Mouse (Mus musculus): Measurements from ENCODE around the gene Adamts12. TPM values are rescaled to one million over a fixed set of nuclear protein-coding genes. Genes with fewer than 3 reads are reported as not detected.

Adamts12 gene
- polyA plus RNA-seq (2014; fragmentation: Illumina TruSeq; extraction: RNeasy Lipid Tissue Mini Kit (QIAGEN cat#74804); ENCODE audit: low read depth, low replicate concordance): 0.29 TPM

DNA sequence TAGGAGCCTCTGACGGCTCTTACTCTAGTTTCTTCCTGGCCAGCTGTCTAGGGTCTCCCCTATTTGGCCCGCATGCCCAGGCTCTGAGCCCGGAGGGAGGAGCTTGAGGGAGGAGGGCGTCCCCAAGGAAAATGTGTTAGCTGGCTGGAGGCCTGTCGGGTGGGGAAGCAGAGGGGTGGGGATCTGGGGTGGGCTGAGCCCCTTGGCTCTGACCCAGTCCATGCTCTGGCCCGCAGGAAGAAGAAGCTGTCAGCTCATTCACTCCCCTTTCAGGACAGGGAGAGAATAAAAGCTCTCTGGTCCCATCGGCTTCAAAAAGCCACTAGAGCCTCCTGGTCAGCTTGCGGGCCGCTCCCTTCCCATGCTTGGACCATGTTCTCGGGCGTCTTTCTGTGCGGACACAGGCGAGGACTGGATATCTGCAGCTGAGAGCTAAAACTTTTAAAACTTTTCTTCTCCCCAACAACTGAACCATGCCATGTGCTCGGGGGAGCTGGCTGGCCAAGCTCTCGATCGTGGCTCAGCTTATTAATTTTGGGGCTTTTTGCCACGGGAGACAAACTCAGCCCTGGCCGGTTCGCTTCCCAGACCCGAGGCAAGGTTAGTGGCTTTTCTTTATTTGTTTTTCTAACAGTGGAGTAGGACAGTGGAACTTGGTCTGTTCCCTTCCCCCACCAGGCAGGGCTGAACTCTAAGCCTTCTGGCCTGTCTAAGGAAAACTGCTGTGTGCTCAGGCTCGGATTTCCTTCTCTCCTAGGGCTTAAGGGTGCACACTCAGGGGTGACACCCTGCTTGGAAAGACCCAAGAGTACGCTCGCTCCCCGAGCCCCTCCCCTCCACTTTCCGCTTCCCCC is at the start of gene Adamts12:
Adamts12 (plus strand) TSS at position 233 of the 854 bp plus-strand sequence.

DNA sequence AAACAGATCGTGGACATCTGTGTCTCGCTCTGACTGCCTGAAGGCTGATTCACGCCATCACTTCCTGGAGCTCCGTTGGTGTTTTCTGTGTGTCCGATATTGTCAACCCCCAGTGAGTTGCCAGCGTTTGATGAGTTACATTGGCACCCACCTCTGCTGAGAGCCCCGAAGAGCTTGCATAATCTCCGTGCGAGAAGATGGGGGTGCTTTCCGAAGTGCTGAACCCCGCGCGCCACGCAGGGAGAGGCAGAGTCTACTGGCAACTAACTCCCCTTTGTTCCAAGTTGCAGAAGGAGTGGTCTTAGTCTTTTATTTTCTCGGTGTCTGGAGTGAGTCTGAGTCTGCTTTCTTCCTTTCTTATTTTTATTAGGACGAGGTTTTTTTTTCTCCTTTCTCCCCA is 26.9 kb upstream of the Adamts12 start, which contains the start of gene Rxfp3:
Rxfp3 (minus strand) TSS at position 281 of the 400 bp plus-strand sequence.

Other genes starting within 250 kb of the Adamts12 start
- not detected for gene C1qtnf3, start 112.5 kb upstream of the Adamts12 start, polyA plus RNA-seq (2014; fragmentation: Illumina TruSeq; extraction: RNeasy Lipid Tissue Mini Kit (QIAGEN cat#74804); ENCODE audit: low read depth, low replicate concordance)
- gene Amacr, start 83.0 kb upstream of the Adamts12 start, polyA plus RNA-seq (2014; fragmentation: Illumina TruSeq; extraction: RNeasy Lipid Tissue Mini Kit (QIAGEN cat#74804); ENCODE audit: low read depth, low replicate concordance): 61.5 TPM
- not detected for gene Slc45a2, start 64.1 kb upstream of the Adamts12 start, polyA plus RNA-seq (2014; fragmentation: Illumina TruSeq; extraction: RNeasy Lipid Tissue Mini Kit (QIAGEN cat#74804); ENCODE audit: low read depth, low replicate concordance)
- gene Rxfp3, start 26.8 kb upstream of the Adamts12 start, polyA plus RNA-seq (2014; fragmentation: Illumina TruSeq; extraction: RNeasy Lipid Tissue Mini Kit (QIAGEN cat#74804); ENCODE audit: low read depth, low replicate concordance): not detected

All from liver, adult 10 weeks (tissue).